Mouse (Mus musculus): Measurements from ENCODE around the gene Vps45.
A peak's percentile ranks its signal among the peaks of the same experiment; 100 is the strongest.
"Not testable (repeated sequence)": the region's sequence is repeated elsewhere in the genome, so short reads cannot be mapped to it uniquely, and the experiment has no call there.

Vps45 gene

DNA sequence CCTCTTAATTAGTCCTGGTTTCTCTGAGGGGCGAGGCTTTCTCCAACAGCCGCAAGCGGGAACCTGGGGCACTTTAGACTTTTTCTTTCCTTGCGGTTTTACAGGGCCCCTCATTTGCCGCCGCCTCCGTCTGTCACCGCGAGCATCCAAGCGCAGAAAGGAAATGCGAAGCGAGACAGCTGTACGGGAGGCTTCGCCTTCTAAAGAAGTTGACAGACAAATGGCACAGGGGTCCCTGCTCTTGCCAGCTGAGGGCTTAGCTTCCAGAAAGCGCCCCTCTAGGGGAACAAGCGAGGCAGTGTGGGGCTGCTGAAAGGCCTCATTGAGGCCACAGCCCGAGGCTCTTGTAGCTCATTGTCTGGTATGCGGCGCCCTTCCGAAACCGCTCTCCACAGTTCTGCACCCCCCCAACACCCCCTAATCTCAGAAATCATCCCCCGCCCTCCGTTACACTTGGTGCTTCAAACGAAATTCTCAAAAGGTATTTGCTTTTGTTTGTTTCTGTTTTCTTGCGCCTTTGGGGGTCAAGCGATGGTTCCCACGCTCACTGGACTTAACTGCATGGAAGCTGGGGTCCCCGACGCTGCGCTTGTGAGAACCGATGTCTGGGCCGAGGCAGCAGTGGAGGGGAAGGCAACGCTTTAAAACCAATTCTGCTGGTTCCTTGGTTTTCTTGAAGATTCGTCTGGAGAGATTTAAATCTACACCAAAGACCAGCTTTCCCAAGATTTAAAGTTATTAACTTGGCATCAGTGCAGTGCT is 85.2 kb downstream of the Vps45 start:
- DNase-seq (ENCODE audit: low spot score in 2 of 2), result no peak

- DNase-seq (ENCODE audit: low spot score in 2 of 2), result no peak
These were observed 85.9 kb downstream of the Vps45 start for GRCm38 (mm10) chr3:95972251-95972872.

DNA sequence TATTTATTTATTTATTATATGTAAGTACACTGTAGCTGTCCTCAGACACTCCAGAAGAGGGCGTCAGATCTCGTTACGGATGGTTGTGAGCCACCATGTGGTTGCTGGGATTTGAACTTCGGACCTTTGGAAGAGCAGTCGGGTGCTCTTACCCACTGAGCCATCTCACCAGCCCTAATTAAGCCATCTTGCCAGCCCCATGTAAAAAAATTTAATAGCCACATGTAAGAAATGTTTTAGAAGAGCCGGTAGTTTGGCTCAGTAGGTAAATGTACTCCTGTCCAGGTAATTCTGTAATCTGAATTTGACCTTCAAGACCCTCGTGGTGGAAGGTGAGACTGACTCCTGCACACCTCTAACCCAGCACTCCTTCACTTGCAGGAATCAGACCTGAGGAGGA is 87.6 kb downstream of the Vps45 start:
- DNase-seq (ENCODE audit: low spot score in 2 of 2), result not testable (repeated sequence)

- DNase-seq (ENCODE audit: low spot score in 2 of 2), result no peak
These were observed 89.0 kb downstream of the Vps45 start for GRCm38 (mm10) chr3:95969277-95969676.

DNA sequence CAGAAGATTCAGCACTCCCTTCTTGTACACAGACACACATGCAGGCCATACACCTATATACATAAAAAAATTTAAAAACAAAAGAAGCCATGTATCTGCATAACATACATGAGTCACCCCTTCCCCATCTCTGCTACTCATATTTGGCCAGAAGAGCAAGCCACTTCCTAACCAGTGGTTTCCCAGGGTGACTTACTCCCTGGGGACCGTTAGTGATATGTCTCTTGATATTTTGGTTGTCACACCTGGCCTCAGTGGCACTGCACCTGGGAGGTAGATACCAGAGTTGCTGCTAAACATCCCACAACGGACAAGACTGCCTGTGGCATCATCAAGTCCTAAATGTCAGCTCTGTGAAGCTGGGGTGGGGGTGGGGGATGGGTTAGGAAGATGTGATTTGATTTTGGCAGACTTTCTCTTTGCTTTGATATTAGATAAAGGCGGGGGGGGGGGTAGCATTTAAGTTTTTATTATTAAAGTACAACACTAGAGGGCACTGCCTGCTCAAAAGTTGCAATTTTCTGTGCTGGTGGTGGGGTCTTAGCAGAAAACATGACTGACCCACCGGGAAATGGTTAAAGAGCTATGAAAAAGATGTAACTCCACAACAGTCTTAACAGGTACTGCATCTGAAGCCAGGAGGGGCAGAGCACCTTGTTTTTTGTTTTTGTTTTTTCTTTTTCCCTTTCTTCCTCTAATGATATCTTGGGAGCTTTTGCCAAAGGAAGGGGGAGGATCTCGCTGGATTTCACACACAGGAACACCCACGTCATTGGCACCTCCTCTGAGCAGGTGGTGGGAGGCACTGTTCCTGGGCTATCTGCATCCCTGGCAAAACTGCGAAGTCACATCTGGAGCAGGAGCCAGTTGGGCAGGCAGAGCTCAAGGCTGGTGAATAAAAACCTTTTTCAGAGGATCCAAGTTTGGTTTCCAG is 92.5 kb downstream of the Vps45 start:
- DNase-seq (ENCODE audit: low spot score in 2 of 2), result no peak

DNA sequence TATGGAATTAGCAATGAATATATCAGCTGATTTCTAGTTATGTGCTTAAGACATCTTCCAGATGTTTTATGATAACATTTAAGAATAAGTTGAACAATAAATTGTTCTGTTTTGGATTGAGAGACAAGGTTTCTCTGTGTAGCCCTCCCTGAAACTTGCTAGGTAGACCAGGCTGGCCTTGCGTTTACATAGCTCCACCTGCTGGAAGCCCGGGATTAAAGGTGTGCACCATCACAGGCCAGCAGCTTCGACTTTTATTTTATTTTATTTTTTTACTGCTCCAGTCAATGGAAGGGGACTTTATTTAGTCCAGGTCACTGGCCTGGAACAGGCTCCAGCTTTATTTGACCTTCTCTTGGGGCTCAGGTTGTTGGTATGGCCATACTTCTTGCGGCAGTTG is 94.6 kb downstream of the Vps45 start:
- DNase-seq (ENCODE audit: low spot score in 2 of 2), result no peak

DNA sequence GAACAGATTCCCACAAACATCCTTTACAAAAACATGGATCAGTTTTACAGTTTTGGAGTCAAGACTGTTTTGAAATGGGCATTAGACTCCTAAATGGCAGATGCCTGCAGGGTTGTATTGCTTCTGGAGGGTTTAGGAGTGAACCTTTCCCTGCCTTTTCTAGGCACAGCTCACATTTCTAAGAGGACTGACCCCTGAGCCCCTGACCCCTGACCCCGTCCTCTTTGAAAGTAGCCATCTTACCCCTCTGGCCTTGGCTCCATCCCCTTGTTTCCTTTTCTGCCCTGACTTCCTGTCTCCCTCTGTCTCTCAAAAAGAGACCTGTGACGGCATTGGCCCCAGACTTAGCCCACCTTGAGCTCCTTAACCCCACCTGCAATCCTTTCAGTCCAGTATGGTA is 95.0 kb downstream of the Vps45 start:
- DNase-seq (ENCODE audit: low spot score in 2 of 2), result no peak

DNA sequence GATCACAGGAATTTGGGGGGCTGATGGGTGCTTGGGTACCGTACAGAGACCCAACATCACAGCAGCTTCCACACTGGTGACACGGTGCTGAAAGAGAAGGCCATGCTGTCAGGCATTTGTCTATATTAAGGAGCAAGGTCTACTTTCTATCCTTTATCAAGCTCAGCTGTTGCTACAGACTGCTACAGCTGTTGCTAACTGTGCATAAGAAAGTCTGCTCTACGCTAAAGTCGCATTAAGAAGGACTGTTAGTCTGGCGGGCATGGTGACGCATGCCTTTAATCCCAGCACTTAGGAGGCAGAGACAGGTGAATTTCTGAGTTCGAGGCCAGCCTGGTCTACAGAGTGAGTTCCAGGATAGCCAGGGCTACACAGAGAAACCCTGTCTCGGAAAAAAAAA is 96.1 kb downstream of the Vps45 start:
- DNase-seq (ENCODE audit: low spot score in 2 of 2), result not testable (repeated sequence)

GRCm38 (mm10) chr3:95959807-95960206 is 98.5 kb downstream of the Vps45 start:
- no peak for DNase-seq (ENCODE audit: low spot score in 2 of 2)

- no peak for DNase-seq (ENCODE audit: low spot score in 2 of 2)
These were observed 99.2 kb downstream of the Vps45 start for GRCm38 (mm10) chr3:95959082-95959481.

- no peak for DNase-seq (ENCODE audit: low spot score in 2 of 2)
These were observed 100.7 kb downstream of the Vps45 start for GRCm38 (mm10) chr3:95957359-95958148.

- no peak for DNase-seq (ENCODE audit: low spot score in 2 of 2)
These were observed 102.9 kb downstream of the Vps45 start for GRCm38 (mm10) chr3:95955318-95955717.

- DNase-seq (ENCODE audit: low spot score in 2 of 2), result not testable (repeated sequence)
These were observed 103.6 kb downstream of the Vps45 start for GRCm38 (mm10) chr3:95954648-95955173.

DNA sequence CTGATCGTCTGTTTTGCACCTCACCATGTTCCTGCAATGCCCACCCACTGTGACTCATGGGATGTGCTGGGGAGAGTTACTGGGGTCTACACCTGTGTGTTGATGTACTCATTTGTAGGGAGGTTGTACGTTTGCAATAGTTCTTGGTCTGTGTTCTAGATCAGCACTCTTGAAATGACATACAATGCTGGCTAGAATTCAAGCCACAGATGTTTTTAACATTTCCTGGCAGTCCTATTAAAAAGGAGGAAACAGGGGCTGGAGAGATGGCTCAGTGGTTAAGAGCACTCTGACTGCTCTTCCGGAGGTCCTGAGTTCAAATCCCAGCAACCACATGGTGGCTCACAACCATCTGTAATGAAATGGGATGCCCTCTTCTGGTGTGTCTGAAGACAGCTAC is 104.7 kb downstream of the Vps45 start:
- DNase-seq (ENCODE audit: low spot score in 2 of 2), result no peak

DNA sequence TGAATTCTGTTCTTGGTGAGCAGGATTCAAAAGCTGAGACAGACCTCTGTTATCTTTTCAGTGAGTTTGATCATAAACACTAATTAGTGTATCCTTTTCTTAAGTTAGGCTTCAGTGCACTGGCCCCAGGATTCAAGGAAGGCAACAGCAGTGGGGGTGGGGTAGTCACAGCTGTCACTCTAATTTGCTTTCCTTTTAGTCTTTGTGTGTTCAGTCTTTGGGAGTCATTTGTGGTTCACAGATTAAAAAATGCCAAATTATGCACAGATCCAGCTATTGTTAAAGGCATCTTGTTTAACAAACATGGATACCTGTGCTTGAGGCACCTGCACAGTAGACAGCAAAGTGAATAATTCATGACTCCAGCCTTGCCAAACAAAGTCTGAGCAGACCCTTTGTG is 105.2 kb downstream of the Vps45 start:
- DNase-seq (ENCODE audit: low spot score in 2 of 2), result no peak

DNA sequence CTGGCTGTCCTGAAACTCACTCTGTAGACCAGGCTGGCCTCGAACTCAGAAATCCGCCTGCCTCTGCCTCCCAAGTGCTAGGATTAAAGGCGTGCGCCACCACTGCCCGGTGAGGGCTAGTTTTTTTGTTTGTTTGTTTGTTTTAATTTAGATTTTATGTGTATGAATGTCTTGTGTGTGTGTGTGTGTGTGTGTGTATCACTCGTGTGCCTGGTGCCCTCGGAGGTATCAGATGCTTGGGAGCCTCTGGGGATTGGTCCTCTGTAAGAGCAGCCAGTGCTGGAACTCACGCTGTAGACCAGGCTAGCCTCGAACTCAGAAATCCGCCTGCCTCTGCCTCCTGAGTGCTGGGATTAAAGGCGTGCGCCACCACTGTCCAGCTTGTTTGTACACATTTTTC is 106.7 kb downstream of the Vps45 start:
- DNase-seq (ENCODE audit: low spot score in 2 of 2), result not testable (repeated sequence)

GRCm38 (mm10) chr3:95950763-95951551 is 107.3 kb downstream of the Vps45 start:
- DNase-seq (ENCODE audit: low spot score in 2 of 2), result peak; percentile 87 to 88

Data from frontal cortex, postnatal 25 days (tissue).